Mouse (Mus musculus) thymus, adult 2 months (tissue): ENCODE results near the gene Poc1a. TPM values are rescaled to one million over a fixed set of nuclear protein-coding genes. Genes with fewer than 3 reads are reported as not detected.

Source experiments
- DNase-seq: peaks from one replicate; pipeline ENCODE4 v3.0.0; 2021
- H3K27ac ChIP-seq: fragments of 200-500 bp; 2 replicates; pipeline ENCODE4 v1.5.1; 2012; ENCODE audit warnings: low read length, control low read depth; ENCODE audit not compliant: control insufficient read depth, insufficient read depth
- H3K27me3 ChIP-seq: fragments of 200-500 bp; 2 replicates; pipeline ENCODE4 v1.6.1; 2012; ENCODE audit warnings: mild to moderate bottlenecking, low read length, moderate library complexity, mixed read lengths; ENCODE audit not compliant: control insufficient read depth, insufficient read depth
- H3K36me3 ChIP-seq: fragments of 200-500 bp; 2 replicates; pipeline ENCODE4 v1.6.1; 2012; ENCODE audit warnings: mild to moderate bottlenecking, low read length, moderate library complexity; ENCODE audit not compliant: control insufficient read depth, insufficient read depth
- H3K4me1 ChIP-seq: fragments of 200-500 bp; replicated peaks from 2 replicates; pipeline ENCODE4 v1.6.1; 2012; ENCODE audit warnings: low read length; ENCODE audit not compliant: control insufficient read depth, insufficient read depth
- H3K4me3 ChIP-seq: fragments of 200-500 bp; 2 replicates; pipeline ENCODE4 v1.5.1; 2012; ENCODE audit warnings: mild to moderate bottlenecking, low read length, control low read depth, moderate library complexity; ENCODE audit not compliant: control insufficient read depth, insufficient read depth
- CTCF ChIP-seq: fragments of 200-500 bp; IDR thresholded peaks from 2 replicates; pipeline ENCODE4 v1.5.1; 2012; ENCODE audit warnings: mild to moderate bottlenecking, control low read depth, low read length, moderate library complexity, borderline replicate concordance; ENCODE audit not compliant: control insufficient read depth, poor library complexity, insufficient read depth; ENCODE audit errors: extremely low read depth
- POLR2A ChIP-seq: fragments of 200-500 bp; IDR thresholded peaks from 2 replicates; pipeline ENCODE4 v1.6.1; 2012; ENCODE audit warnings: mild to moderate bottlenecking, low read length, control low read depth, moderate library complexity; ENCODE audit not compliant: control insufficient read depth, poor library complexity, insufficient read depth; ENCODE audit errors: extremely low read depth
- WGBS: fragments of 180-500 bp; shearing (Covaris S2); methylation state at CpG from one replicate; pipeline ENCODE4 v1.1.7; 2018; 5-methylcytosine and 5-hydroxymethylcytosine counted together
- polyA plus RNA-seq: library from polyadenylated mRNA; depleted of rRNA; stranded (reverse); fragments of >200 nt; gene quantifications from 2 replicates; pipeline ENCODE4 v1.2.3, GENCODE M21; 2012

Gene Poc1a
- polyA plus RNA-seq, 1 experiment: 30.2 TPM

GRCm38 (mm10) chr9:106355217-106355974, 74.5 kb downstream of the Poc1a start:
- Histone ChIP-seq H3K4me1 (no peaks in the 10 kb centered on the region), H3K4me3 (no peak overlapping the region), H3K27me3 (no peaks in the 10 kb centered on the region), H3K36me3 (no peaks in the 10 kb centered on the region), H3K27ac (no peak overlapping the region)
- TF ChIP-seq POLR2A: no peak
- TF ChIP-seq CTCF: no peak
- WGBS: 94% methylated on average over 10 of the region's 10 CpGs
- DNase-seq: no peak

- TF ChIP-seq POLR2A (no peak), CTCF (no peak)
- Histone ChIP-seq H3K4me1 (no peaks in the 10 kb centered on the region), H3K27me3 (no peaks in the 10 kb centered on the region), H3K36me3 (no peaks in the 10 kb centered on the region), H3K4me3 (no peak overlapping the region), H3K27ac (no peak overlapping the region)
- no peak for DNase-seq
Measured at GRCm38 (mm10) chr9:106355975-106356286, 75.1 kb downstream of the Poc1a start.

GRCm38 (mm10) chr9:106356323-106356844, 75.5 kb downstream of the Poc1a start:
- H3K27me3 ChIP-seq: no peaks in the 10 kb centered on the region
- WGBS: 87% methylated on average over 10 of the region's 10 CpGs
- no peak for DNase-seq

GRCm38 (mm10) chr9:106357167-106357566, 76.3 kb downstream of the Poc1a start:
- Histone ChIP-seq H3K4me1 (no peaks in the 10 kb centered on the region), H3K4me3 (no peak overlapping the region), H3K27me3 (no peaks in the 10 kb centered on the region), H3K36me3 (no peaks in the 10 kb centered on the region), H3K27ac (no peak overlapping the region)
- TF ChIP-seq CTCF (no peak), POLR2A (no peak)
- 95% methylated on average over 3 of the region's 3 CpGs for WGBS
- DNase-seq: no peak

More at GRCm38 (mm10) chr9:106356323-106356844, 75.5 kb downstream of the Poc1a start:
- no peak overlapping the region for H3K27ac ChIP-seq
- no peaks in the 10 kb centered on the region for H3K4me1 ChIP-seq
- no peak overlapping the region for H3K4me3 ChIP-seq
- TF ChIP-seq CTCF (no peak), POLR2A (no peak)
- H3K36me3 ChIP-seq: no peaks in the 10 kb centered on the region

GRCm38 (mm10) chr9:106359297-106359696, 78.4 kb downstream of the Poc1a start:
- H3K27ac ChIP-seq: no peak overlapping the region
- no peak for TF ChIP-seq POLR2A
- 93% methylated on average over 6 of the region's 6 CpGs for WGBS
- no peaks in the 10 kb centered on the region for H3K27me3 ChIP-seq
- no peak for DNase-seq
- no peaks in the 10 kb centered on the region for H3K36me3 ChIP-seq
- H3K4me1 ChIP-seq: no peaks in the 10 kb centered on the region
- H3K4me3 ChIP-seq: no peak overlapping the region

- WGBS: 76% methylated on average over 6 of the region's 6 CpGs
- Histone ChIP-seq H3K36me3 (no peaks in the 10 kb centered on the region), H3K27me3 (no peaks in the 10 kb centered on the region), H3K4me3 (no peak overlapping the region), H3K27ac (no peak overlapping the region), H3K4me1 (0 out of 2 replicates have a peak, but pooled peaks cover 3% of the 10 kb centered on the region)
- no peak for DNase-seq
- TF ChIP-seq POLR2A (no peak), CTCF (no peak)
Measured at GRCm38 (mm10) chr9:106361140-106361539, 80.3 kb downstream of the Poc1a start.
